Mouse (Mus musculus): ENCODE data around the gene Tnxb. TPM values are rescaled to one million over a fixed set of nuclear protein-coding genes. Genes with fewer than 3 reads are reported as not detected.
A peak's percentile ranks its signal among the peaks of the same experiment; 100 is the strongest.
"Not testable (repeated sequence)": the region's sequence is repeated elsewhere in the genome, so short reads cannot be mapped to it uniquely, and the experiment has no call there.

Gene Tnxb
- polyA plus RNA-seq, 1 experiment from 2014 or later, result 0.77 TPM

- H3K27me3 ChIP-seq (replicated peaks), result peaks cover 3% of the 10 kb centered on the region
- H3K9me3 ChIP-seq (replicated peaks), result peaks cover 6% of the 10 kb centered on the region; the same call in 1 of the 2 replicates
- H3K4me3 ChIP-seq, result no peak overlapping the region
- H3K9ac ChIP-seq, result no peak overlapping the region
- H3K27ac ChIP-seq (ENCODE audit: poor library complexity, severe bottlenecking), result peak overlapping the region; percentile 40; the same call in 1 of the 2 replicates
- no peak for ATAC-seq (ENCODE audit: insufficient number of reproducible peaks, low FRiP score)
- H3K36me3 ChIP-seq, result no peaks in the 10 kb centered on the region
- 72% methylated on average over 28 of the region's 28 CpGs for WGBS
- H3K4me1 ChIP-seq (replicated peaks), result peaks cover 38% of the 10 kb centered on the region
- no peak overlapping the region for H3K4me2 ChIP-seq
Observed at GRCm38 (mm10) chr17:34685120-34686110, 15.1 kb downstream of the Tnxb start.

DNA sequence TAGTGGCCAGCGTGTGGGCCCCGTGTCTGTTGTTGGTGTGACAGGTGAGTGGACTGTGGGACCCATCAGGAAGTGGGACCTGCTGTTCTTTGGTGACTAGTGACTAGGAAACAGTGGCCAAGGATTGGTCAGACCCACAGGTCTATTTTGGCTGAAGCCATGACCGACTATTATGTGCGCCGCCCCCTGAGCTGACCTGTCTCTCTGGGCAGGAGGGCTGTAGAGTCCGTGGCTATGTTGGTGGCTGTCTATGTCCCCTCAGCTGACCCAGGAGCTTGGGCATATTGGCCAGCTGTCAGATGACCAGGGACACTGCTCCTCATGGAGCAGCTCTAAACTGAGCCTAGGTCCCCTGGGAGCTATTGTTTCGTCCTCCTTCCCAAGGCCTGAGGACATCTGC lies 18.6 kb downstream of the Tnxb start:
- no peak overlapping the region for H3K4me2 ChIP-seq
- peaks cover 17% of the 10 kb centered on the region for H3K4me1 ChIP-seq (replicated peaks)
- H3K9me3 ChIP-seq (replicated peaks), result peaks cover 6% of the 10 kb centered on the region; the same call in 1 of the 2 replicates
- no peak for ATAC-seq (ENCODE audit: insufficient number of reproducible peaks, low FRiP score)
- no peak overlapping the region for H3K4me3 ChIP-seq
- H3K9ac ChIP-seq, result no peak overlapping the region
- no peaks in the 10 kb centered on the region for H3K36me3 ChIP-seq
- WGBS, result 89% methylated on average over 7 of the region's 7 CpGs
- H3K27ac ChIP-seq (ENCODE audit: poor library complexity, severe bottlenecking), result no peak overlapping the region
- no peaks in the 10 kb centered on the region for H3K27me3 ChIP-seq (replicated peaks)

DNA sequence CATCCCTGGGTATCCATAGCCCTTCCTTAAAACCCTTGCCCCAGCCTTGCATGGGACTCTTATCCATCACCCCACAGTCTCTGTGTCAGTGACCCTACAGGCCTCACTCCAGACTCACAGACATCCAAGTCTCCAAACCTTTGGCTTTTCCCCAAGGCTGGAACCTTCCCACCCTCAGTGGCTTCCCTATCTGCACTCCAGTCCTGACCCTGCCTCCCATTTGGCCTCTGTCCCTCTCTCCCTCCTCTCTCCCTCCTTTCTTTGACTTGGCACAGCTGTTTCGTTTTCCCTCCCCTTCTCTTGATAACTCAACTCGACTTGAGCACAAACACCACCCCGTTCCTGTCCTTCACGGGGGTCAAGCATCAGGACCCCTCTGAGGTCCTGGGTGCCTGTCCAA lies 20.1 kb downstream of the Tnxb start:
- Histone ChIP-seq H3K4me3 (no peak overlapping the region), H3K9me3 (replicated peaks) (peaks cover 6% of the 10 kb centered on the region; the same call in 1 of the 2 replicates), H3K9ac (no peak overlapping the region), H3K27me3 (replicated peaks) (no peaks in the 10 kb centered on the region), H3K27ac (ENCODE audit: poor library complexity, severe bottlenecking) (no peak overlapping the region), H3K36me3 (no peaks in the 10 kb centered on the region), H3K4me1 (replicated peaks) (peaks cover 1% of the 10 kb centered on the region; the same call in 1 of the 2 replicates), H3K4me2 (no peak overlapping the region)
- WGBS, result 43% methylated on average over 4 of the region's 4 CpGs
- no peak for ATAC-seq (ENCODE audit: insufficient number of reproducible peaks, low FRiP score)

DNA sequence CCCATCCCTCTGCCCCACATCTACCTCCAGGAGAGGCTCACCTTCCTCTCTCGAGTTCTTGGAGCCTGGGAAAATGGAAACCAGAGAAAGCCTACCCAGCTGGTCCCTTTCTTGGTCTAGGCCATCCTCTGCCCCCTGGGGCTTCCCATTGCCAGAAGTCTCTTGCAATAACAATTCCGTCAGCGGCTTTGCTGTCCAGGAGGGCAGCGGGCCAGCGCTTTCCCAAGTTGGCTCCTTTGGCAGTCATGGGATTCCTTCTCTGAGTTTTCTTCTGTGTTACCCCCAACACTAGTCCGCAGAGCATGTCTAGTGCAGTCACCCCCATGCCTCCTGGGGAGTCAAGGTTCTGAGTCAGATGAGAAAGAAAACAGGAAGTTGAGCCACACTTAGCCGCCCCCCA lies 22.6 kb downstream of the Tnxb start:
- Histone ChIP-seq H3K9me3 (replicated peaks) (0 out of 2 replicates have a peak, but pooled peaks cover 4% of the 10 kb centered on the region), H3K36me3 (no peaks in the 10 kb centered on the region), H3K9ac (no peak overlapping the region), H3K27ac (ENCODE audit: poor library complexity, severe bottlenecking) (no peak overlapping the region), H3K27me3 (replicated peaks) (no peaks in the 10 kb centered on the region), H3K4me3 (no peak overlapping the region), H3K4me1 (replicated peaks) (no peaks in the 10 kb centered on the region), H3K4me2 (no peak overlapping the region)
- no peak for ATAC-seq (ENCODE audit: insufficient number of reproducible peaks, low FRiP score)
- 67% methylated on average over 7 of the region's 7 CpGs for WGBS

GRCm38 (mm10) chr17:34699575-34700408 lies 29.5 kb downstream of the Tnxb start:
- H3K4me2 ChIP-seq, result no peak overlapping the region
- H3K27ac ChIP-seq (ENCODE audit: poor library complexity, severe bottlenecking), result no peak overlapping the region
- H3K4me3 ChIP-seq, result no peak overlapping the region
- H3K9ac ChIP-seq, result no peak overlapping the region
- 0 out of 2 replicates have a peak, but pooled peaks cover 8% of the 10 kb centered on the region for H3K4me1 ChIP-seq (replicated peaks)
- no peak; the same call in 1 of the 2 replicates for ATAC-seq (ENCODE audit: insufficient number of reproducible peaks, low FRiP score)
- whole genome bisulfite sequencing, result 54% methylated on average over 14 of the region's 14 CpGs
- H3K36me3 ChIP-seq, result no peaks in the 10 kb centered on the region
- no peaks in the 10 kb centered on the region for H3K9me3 ChIP-seq (replicated peaks)
- 0 out of 2 replicates have a peak, but pooled peaks cover 6% of the 10 kb centered on the region for H3K27me3 ChIP-seq (replicated peaks)

GRCm38 (mm10) chr17:34700671-34701071 lies 30.3 kb downstream of the Tnxb start:
- Histone ChIP-seq H3K27me3 (replicated peaks) (0 out of 2 replicates have a peak, but pooled peaks cover 6% of the 10 kb centered on the region), H3K9me3 (replicated peaks) (no peaks in the 10 kb centered on the region), H3K4me3 (no peak overlapping the region), H3K27ac (ENCODE audit: poor library complexity, severe bottlenecking) (no peak overlapping the region), H3K4me1 (replicated peaks) (0 out of 2 replicates have a peak, but pooled peaks cover 8% of the 10 kb centered on the region), H3K9ac (no peak overlapping the region), H3K4me2 (no peak overlapping the region), H3K36me3 (no peaks in the 10 kb centered on the region)
- 45% methylated on average over 2 of the region's 2 CpGs for WGBS
- no peak for ATAC-seq (ENCODE audit: insufficient number of reproducible peaks, low FRiP score)

DNA sequence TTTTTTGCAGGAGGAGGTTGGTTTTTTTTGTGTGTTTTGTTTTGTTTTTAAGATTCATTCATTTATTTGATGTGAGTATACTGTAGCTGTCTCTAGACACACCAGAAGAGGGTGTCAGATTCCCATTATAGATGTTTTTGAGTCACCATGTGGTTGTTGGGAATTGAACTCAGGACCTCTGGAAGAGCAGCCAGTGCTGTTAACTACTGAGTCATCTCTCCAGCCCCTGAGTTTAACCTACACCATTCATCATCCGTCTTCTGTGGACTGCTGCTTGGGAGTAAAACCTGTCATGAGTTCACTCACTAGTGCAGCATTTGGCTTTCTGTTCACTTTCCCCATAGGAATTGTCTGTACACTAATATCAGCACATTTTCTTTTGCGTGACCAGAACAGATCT lies 36.1 kb downstream of the Tnxb start:
- H3K27me3 ChIP-seq (replicated peaks); ATAC-seq (ENCODE audit: insufficient number of reproducible peaks, low FRiP score); H3K4me1 ChIP-seq (replicated peaks); H3K36me3 ChIP-seq; H3K9me3 ChIP-seq (replicated peaks); H3K4me3 ChIP-seq; H3K9ac ChIP-seq; H3K4me2 ChIP-seq; H3K27ac ChIP-seq (ENCODE audit: poor library complexity, severe bottlenecking): not testable (repeated sequence)
- WGBS, result 66% methylated on average over 2 of the region's 2 CpGs

DNA sequence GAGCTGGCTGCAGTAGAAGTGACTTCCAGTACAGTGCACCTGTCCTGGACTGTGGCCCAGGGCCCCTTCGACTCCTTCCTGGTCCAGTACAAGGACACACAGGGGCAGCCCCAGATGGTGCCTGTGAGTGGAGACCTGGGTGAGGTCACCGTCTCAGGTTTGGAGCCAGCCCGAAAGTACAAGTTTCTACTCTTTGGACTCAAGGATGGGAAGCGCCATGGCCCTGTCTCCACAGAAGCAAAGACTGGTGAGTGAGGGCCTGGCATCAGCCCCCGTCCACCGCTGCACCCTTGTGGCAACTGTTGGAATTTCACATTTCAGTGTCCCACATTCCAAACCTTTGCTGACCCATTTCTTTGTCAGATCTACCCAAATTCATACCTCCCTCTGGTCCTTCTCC lies 42.6 kb downstream of the Tnxb start:
- H3K9ac ChIP-seq, result no peak overlapping the region
- no peak overlapping the region for H3K4me3 ChIP-seq
- no peaks in the 10 kb centered on the region for H3K4me1 ChIP-seq (replicated peaks)
- H3K36me3 ChIP-seq, result no peaks in the 10 kb centered on the region
- ATAC-seq (ENCODE audit: insufficient number of reproducible peaks, low FRiP score), result no peak
- H3K27ac ChIP-seq (ENCODE audit: poor library complexity, severe bottlenecking), result no peak overlapping the region
- H3K9me3 ChIP-seq (replicated peaks), result no peaks in the 10 kb centered on the region
- 43% methylated on average over 6 of the region's 6 CpGs for WGBS
- peaks cover 27% of the 10 kb centered on the region for H3K27me3 ChIP-seq (replicated peaks)
- H3K4me2 ChIP-seq, result no peak overlapping the region

DNA sequence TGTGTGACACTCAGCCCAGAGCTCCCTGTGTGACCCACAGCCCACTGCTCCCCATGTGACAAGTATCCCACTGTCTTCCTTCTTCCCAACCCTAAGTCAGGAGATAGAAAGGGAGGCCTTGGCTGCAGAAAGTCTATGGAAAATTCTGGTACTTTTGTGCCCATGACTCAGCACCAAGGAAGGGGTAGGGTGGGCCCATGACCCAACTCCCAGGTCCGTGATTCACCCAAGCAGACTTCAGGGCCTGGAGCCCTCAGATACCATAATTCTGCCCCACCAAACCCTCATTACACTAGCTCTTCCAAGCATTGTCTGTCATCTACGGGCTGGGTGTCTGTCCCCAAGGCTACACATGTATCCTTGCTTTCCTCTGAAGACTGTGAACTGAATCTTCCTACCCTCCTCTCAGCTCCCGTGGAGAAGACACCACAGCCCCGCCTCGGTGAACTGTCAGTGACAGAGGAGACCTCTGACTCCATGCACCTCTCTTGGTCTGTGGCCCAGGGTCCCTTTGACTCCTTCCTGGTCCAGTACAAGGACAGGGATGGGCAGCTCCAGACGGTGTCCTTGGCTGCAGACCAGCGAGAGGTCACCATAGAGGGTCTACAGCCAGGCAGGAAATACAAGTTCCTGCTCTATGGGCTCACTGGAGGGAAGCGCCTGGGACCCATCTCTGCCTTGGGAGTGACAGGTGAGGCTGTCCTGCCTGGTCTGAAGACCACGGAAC lies 44.0 kb downstream of the Tnxb start:
- H3K4me2 ChIP-seq; H3K27ac ChIP-seq (ENCODE audit: poor library complexity, severe bottlenecking); H3K36me3 ChIP-seq; H3K9me3 ChIP-seq (replicated peaks); H3K4me1 ChIP-seq (replicated peaks); H3K4me3 ChIP-seq; ATAC-seq (ENCODE audit: insufficient number of reproducible peaks, low FRiP score); H3K9ac ChIP-seq: not testable (repeated sequence)
- peaks cover 27% of the 10 kb centered on the region for H3K27me3 ChIP-seq (replicated peaks)
- whole genome bisulfite sequencing, result 58% methylated on average over 9 of the region's 9 CpGs

DNA sequence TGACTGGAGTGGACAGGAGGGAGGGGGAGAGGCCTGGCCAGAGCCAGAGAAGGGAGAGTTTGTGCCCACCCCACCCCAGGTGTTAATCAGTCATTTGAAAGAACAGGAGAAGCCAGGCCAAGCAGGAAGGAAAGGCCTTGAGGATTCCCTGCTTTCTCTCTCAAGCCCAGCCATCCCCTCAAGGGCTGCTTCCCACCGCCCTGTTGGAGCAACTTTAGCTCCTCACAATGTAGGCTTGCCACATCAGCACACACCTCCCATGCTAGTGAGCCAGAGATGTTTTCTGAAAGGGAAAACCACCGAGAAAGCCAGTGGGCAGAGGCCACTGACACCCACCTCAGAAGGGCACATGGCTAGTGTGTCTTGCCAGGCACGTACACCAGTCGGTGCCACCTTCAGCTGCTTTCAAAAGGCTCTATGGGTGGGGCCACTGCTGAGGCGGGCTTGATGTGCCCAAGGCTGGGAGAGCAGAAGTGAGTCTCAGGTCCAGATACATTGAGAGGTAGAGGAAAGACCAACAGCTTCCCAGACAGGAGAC lies 44.6 kb downstream of the Tnxb start:
- not testable (repeated sequence) for H3K9me3 ChIP-seq (replicated peaks); H3K36me3 ChIP-seq; H3K27ac ChIP-seq (ENCODE audit: poor library complexity, severe bottlenecking); H3K9ac ChIP-seq; H3K4me1 ChIP-seq (replicated peaks); ATAC-seq (ENCODE audit: insufficient number of reproducible peaks, low FRiP score); H3K4me3 ChIP-seq; H3K4me2 ChIP-seq
- WGBS, result 71% methylated on average over 5 of the region's 5 CpGs
- H3K27me3 ChIP-seq (replicated peaks), result peaks cover 21% of the 10 kb centered on the region

All from heart, embryonic 12.5 days (tissue).